Mouse (Mus musculus) common myeloid progenitor, adult 5-6 weeks (primary cell): ENCODE data around the gene Trim23. TPM values are rescaled to one million over a fixed set of nuclear protein-coding genes. Genes with fewer than 3 reads are reported as not detected.

Experiments used
- ATAC-seq: replicated peaks from 2 replicates; pipeline ENCODE4 v1.8.0; 2016; ENCODE audit warnings: low read depth, mild to moderate bottlenecking, moderate TSS enrichment, inconsistent platforms; ENCODE audit not compliant: poor library complexity, severe bottlenecking
- total RNA-seq: library from RNA; stranded (forward); fragments of 200-1000, 187-1606 nt; gene quantifications from 2 replicates; pipeline ENCODE4 v1.2.3, GENCODE M21; 2017

The Trim23 gene
- total RNA-seq, 1 experiment from 2014 or later, result 25.3 TPM

DNA sequence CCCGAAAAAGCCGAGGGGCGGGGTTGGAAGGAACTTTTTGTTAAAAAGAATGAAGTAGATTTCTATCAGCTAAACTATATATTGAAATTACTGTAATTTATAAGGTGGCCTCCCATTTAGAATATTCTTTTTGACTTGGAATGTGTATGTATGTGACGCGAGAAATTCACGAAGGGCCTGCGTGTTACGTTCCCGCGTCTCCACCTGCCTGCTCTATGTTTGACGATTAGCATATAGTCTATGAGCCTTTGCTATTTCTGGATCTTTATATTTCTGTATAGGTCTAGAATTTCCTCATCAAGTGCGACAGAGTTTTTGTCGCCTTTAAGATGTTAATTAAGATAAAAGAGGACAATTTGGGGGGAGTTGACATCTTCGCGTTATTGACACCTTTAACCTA lies 50.6 kb downstream of the Trim23 start:
- no peak for ATAC-seq

Other genes starting within 250 kb of the Trim23 start
- gene Nln, start 69.2 kb upstream of the Trim23 start, total RNA-seq, result 44.7 and 55.6 TPM in 2 replicates
- gene Sgtb, start 69.1 kb upstream of the Trim23 start, total RNA-seq, result 0.32 TPM in 1 of 2 replicates, not detected in the other
- gene Trappc13, start 328 bp upstream of the Trim23 start, total RNA-seq, result 61.8 and 62.7 TPM in 2 replicates
- gene Cenpk, start 49.8 kb downstream of the Trim23 start, total RNA-seq, result 87.1 and 134 TPM in 2 replicates
- 34.3 and 40.9 TPM in 2 replicates for gene Ppwd1, start 50.0 kb downstream of the Trim23 start, total RNA-seq
- 3.0 and 3.6 TPM in 2 replicates for gene Adamts6, start 109.0 kb downstream of the Trim23 start, total RNA-seq